In the genomic region with DNA sequence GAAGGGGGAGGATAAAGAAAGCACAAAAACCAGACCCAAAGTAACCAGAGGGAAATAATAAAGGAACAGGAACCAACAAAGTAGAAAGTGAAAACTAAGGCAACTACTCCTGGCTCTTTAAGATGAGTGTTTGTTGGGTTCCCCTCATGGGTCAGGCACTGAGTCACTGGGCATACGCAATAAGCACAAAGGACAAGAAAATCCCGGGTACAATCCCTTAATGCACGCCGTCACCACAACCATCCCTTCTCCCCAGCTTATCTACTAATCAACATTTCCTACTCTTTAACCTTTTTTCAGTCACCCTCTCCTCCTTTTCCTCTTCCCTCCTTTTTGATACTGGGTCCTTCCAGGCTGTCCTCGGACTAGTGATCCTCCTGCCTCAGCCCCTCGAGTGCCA, we compare ENCODE assay signal across 8 mouse cellular contexts. TPM values are rescaled to one million over a fixed set of nuclear protein-coding genes. Genes with fewer than 3 reads are reported as not detected.
A peak's percentile ranks its signal among the peaks of the same experiment; 100 is the strongest.
DNase-seq lines count a peak whose midpoint lies in the region; ATAC-seq lines count a peak whose summit lies in the region.

No protein-coding gene starts in this region.

- H3K4me3 ChIP-seq in megakaryocyte, embryonic 14.5 days (replicated peaks): peak overlapping the region; percentile 97
- H3K4me3 ChIP-seq in limb, embryonic 13.5 days: peak overlapping the region; percentile 79
- H3K4me3 ChIP-seq in stomach, embryonic 14.5 days (ENCODE audit: low read depth, low read length): no peak overlapping the region; the same call in 1 of the 2 replicates

- peak overlapping the region; percentile 77 for H3K4me2 ChIP-seq in limb, embryonic 13.5 days (replicated peaks)
- H3K4me2 ChIP-seq in stomach, embryonic 14.5 days (replicated peaks; ENCODE audit: low read depth, low read length): peak overlapping the region; percentile 66

- H3K9me3 ChIP-seq in megakaryocyte, embryonic 14.5 days: no peaks in the 10 kb centered on the region
- no peaks in the 10 kb centered on the region for H3K9me3 ChIP-seq in limb, embryonic 13.5 days
- H3K9me3 ChIP-seq in stomach, embryonic 14.5 days (ENCODE audit: control insufficient read depth, low read depth, low read length): no peaks in the 10 kb centered on the region

- H3K4me1 ChIP-seq in megakaryocyte, embryonic 14.5 days: peaks cover 52% of the 10 kb centered on the region
- H3K4me1 ChIP-seq in limb, embryonic 13.5 days: peaks cover 22% of the 10 kb centered on the region
- peaks cover 14% of the 10 kb centered on the region for H3K4me1 ChIP-seq in stomach, embryonic 14.5 days (ENCODE audit: control insufficient read depth, insufficient read depth, low read length)

- intact Hi-C loops in left cerebral cortex, postnatal 4 days (cut with DNase I): no loop called here

- DNase-seq in adrenal gland, adult 2 months: peak; percentile 51
- DNase-seq in adrenal gland, postnatal 14 days: no peak
- no peak for DNase-seq in ovary, postnatal 14 days (ENCODE audit: low spot score)
- no peak for DNase-seq in left cerebral cortex, postnatal 4 days

- H3K9ac ChIP-seq in limb, embryonic 13.5 days: 0 out of 2 replicates have a peak overlapping the region, but pooled peaks have one; percentile 80
- H3K9ac ChIP-seq in stomach, embryonic 14.5 days (replicated peaks; ENCODE audit: low read depth, low read length): no peak overlapping the region

- no peaks in the 10 kb centered on the region for H3K27me3 ChIP-seq in megakaryocyte, embryonic 14.5 days (replicated peaks)
- H3K27me3 ChIP-seq in limb, embryonic 13.5 days: no peaks in the 10 kb centered on the region
- H3K27me3 ChIP-seq in stomach, embryonic 14.5 days (ENCODE audit: control insufficient read depth, insufficient read depth, low read length): no peaks in the 10 kb centered on the region

- ATAC-seq in megakaryocyte, adult 5-6 weeks (ENCODE audit: poor library complexity, severe bottlenecking): no peak; the same call in 1 of the 2 replicates
- no peak for ATAC-seq in limb, embryonic 13.5 days (ENCODE audit: low FRiP score, low read depth)
- ATAC-seq in stomach, embryonic 14.5 days (ENCODE audit: insufficient number of reproducible peaks, insufficient read depth, low FRiP score, low read depth): no peak

- H3K27ac ChIP-seq in limb, embryonic 13.5 days: no peak overlapping the region
- no peak overlapping the region for H3K27ac ChIP-seq in stomach, embryonic 14.5 days (ENCODE audit: low read length)

- H3K36me3 ChIP-seq in megakaryocyte, embryonic 14.5 days (replicated peaks; ENCODE audit: low read length): peaks cover 37% of the 10 kb centered on the region
- peaks cover 18% of the 10 kb centered on the region for H3K36me3 ChIP-seq in limb, embryonic 13.5 days
- H3K36me3 ChIP-seq in stomach, embryonic 14.5 days (ENCODE audit: control insufficient read depth, insufficient read depth, low read length): peaks cover 11% of the 10 kb centered on the region

- WGBS in limb, embryonic 13.5 days: 87% methylated on average over 6 of the region's 6 CpGs
- whole genome bisulfite sequencing in stomach, embryonic 14.5 days: 80% methylated on average over 6 of the region's 6 CpGs

RNA-seq across cellular contexts. Expression of a gene that starts 1.3 kb away (rescaled TPM):
- total RNA-seq in adrenal gland, adult 2 months (2021): 10 to 100 TPM; 86.0 to 87.0 TPM
- polyA plus RNA-seq in adrenal gland, adult 2 months (2012; rRNA removed): 57.3 and 59.0 TPM in 2 replicates
- 66.5 and 78.3 TPM in 2 replicates for total RNA-seq in adrenal gland, postnatal 14 days (2021)
- polyA plus RNA-seq in megakaryocyte, embryonic 14.5 days (2012; ENCODE audit: insufficient read depth, low replicate concordance): 230 and 254 TPM in 2 replicates
- 70.0 and 73.0 TPM in 2 replicates for total RNA-seq in megakaryocyte, adult 5-6 weeks (2015)
- total RNA-seq in megakaryocyte, adult 5-6 weeks (2017): 28.0 and 36.7 TPM in 2 replicates
- 85.8 and 87.8 TPM in 2 replicates for polyA plus RNA-seq in limb, embryonic 13.5 days (2015; fragmentation: Nextera tagmentation; extraction: Ambion mirVana)
- polyA plus RNA-seq in stomach, embryonic 14.5 days (2014; fragmentation: Nextera tagmentation; extraction: Ambion mirVana): 64.9 and 68.8 TPM in 2 replicates
- total RNA-seq in left cerebral cortex, postnatal 4 days (2021): 10 to 100 TPM; 91.5 to 99.9 TPM

RNA-seq across cellular contexts. Expression of a gene that starts 2.1 kb away (rescaled TPM):
- 10 to 100 TPM; 38.0 to 62.9 TPM for total RNA-seq in adrenal gland, adult 2 months (2021)
- polyA plus RNA-seq in adrenal gland, adult 2 months (2012; rRNA removed): 97.6 and 122 TPM in 2 replicates
- 38.5 and 43.0 TPM in 2 replicates for total RNA-seq in adrenal gland, postnatal 14 days (2021)
- polyA plus RNA-seq in megakaryocyte, embryonic 14.5 days (2012; ENCODE audit: insufficient read depth, low replicate concordance): 239 and 363 TPM in 2 replicates
- 15.5 and 19.5 TPM in 2 replicates for total RNA-seq in megakaryocyte, adult 5-6 weeks (2015)
- 13.3 and 15.6 TPM in 2 replicates for total RNA-seq in megakaryocyte, adult 5-6 weeks (2017)
- polyA plus RNA-seq in limb, embryonic 13.5 days (2015; fragmentation: Nextera tagmentation; extraction: Ambion mirVana): 41.7 and 46.0 TPM in 2 replicates
- 29.5 and 38.9 TPM in 2 replicates for polyA plus RNA-seq in stomach, embryonic 14.5 days (2014; fragmentation: Nextera tagmentation; extraction: Ambion mirVana)
- 10 to 100 TPM; 35.3 to 35.6 TPM for total RNA-seq in left cerebral cortex, postnatal 4 days (2021)

RNA-seq across cellular contexts. Expression of a gene that starts 9.2 kb away (rescaled TPM):
- not detected for total RNA-seq in adrenal gland, adult 2 months (2021)
- polyA plus RNA-seq in adrenal gland, adult 2 months (2012; rRNA removed): not detected in 2 replicates
- total RNA-seq in adrenal gland, postnatal 14 days (2021): not detected in 2 replicates
- not detected in 2 replicates for polyA plus RNA-seq in megakaryocyte, embryonic 14.5 days (2012; ENCODE audit: insufficient read depth, low replicate concordance)
- total RNA-seq in megakaryocyte, adult 5-6 weeks (2015): not detected in 2 replicates
- not detected in 2 replicates for total RNA-seq in megakaryocyte, adult 5-6 weeks (2017)
- not detected in 2 replicates for polyA plus RNA-seq in limb, embryonic 13.5 days (2015; fragmentation: Nextera tagmentation; extraction: Ambion mirVana)
- not detected in 2 replicates for polyA plus RNA-seq in stomach, embryonic 14.5 days (2014; fragmentation: Nextera tagmentation; extraction: Ambion mirVana)
- under 1 TPM in 1 of 2 experiments, not detected in 1; 0.68 TPM for total RNA-seq in left cerebral cortex, postnatal 4 days (2021)

RNA-seq across cellular contexts. Expression of a gene that starts 23.4 kb away (rescaled TPM):
- total RNA-seq in adrenal gland, adult 2 months (2021): 10 to 100 TPM; 16.5 to 21.2 TPM
- polyA plus RNA-seq in adrenal gland, adult 2 months (2012; rRNA removed): 42.6 and 43.0 TPM in 2 replicates
- 17.6 and 18.9 TPM in 2 replicates for total RNA-seq in adrenal gland, postnatal 14 days (2021)
- 16.1 and 18.5 TPM in 2 replicates for polyA plus RNA-seq in megakaryocyte, embryonic 14.5 days (2012; ENCODE audit: insufficient read depth, low replicate concordance)
- 4.8 and 4.9 TPM in 2 replicates for total RNA-seq in megakaryocyte, adult 5-6 weeks (2015)
- total RNA-seq in megakaryocyte, adult 5-6 weeks (2017): 5.6 and 6.9 TPM in 2 replicates
- polyA plus RNA-seq in limb, embryonic 13.5 days (2015; fragmentation: Nextera tagmentation; extraction: Ambion mirVana): 26.7 and 30.4 TPM in 2 replicates
- 24.2 and 24.9 TPM in 2 replicates for polyA plus RNA-seq in stomach, embryonic 14.5 days (2014; fragmentation: Nextera tagmentation; extraction: Ambion mirVana)
- total RNA-seq in left cerebral cortex, postnatal 4 days (2021): 10 to 100 TPM; 11.9 to 13.3 TPM

RNA-seq across cellular contexts. Expression of a gene that starts 23.6 kb away (rescaled TPM):
- 1 to 10 TPM; 2.9 to 3.7 TPM for total RNA-seq in adrenal gland, adult 2 months (2021)
- polyA plus RNA-seq in adrenal gland, adult 2 months (2012; rRNA removed): 3.0 and 4.1 TPM in 2 replicates
- 3.1 and 7.3 TPM in 2 replicates for total RNA-seq in adrenal gland, postnatal 14 days (2021)
- polyA plus RNA-seq in megakaryocyte, embryonic 14.5 days (2012; ENCODE audit: insufficient read depth, low replicate concordance): 30.8 and 66.7 TPM in 2 replicates
- 64.9 and 68.8 TPM in 2 replicates for total RNA-seq in megakaryocyte, adult 5-6 weeks (2015)
- total RNA-seq in megakaryocyte, adult 5-6 weeks (2017): 62.6 and 71.5 TPM in 2 replicates
- 3.1 and 3.6 TPM in 2 replicates for polyA plus RNA-seq in limb, embryonic 13.5 days (2015; fragmentation: Nextera tagmentation; extraction: Ambion mirVana)
- polyA plus RNA-seq in stomach, embryonic 14.5 days (2014; fragmentation: Nextera tagmentation; extraction: Ambion mirVana): 3.3 and 4.5 TPM in 2 replicates
- total RNA-seq in left cerebral cortex, postnatal 4 days (2021): 1 to 10 TPM; 1.5 to 1.6 TPM
